Comparison of ENCODE assay signal across 8 mouse cellular contexts in genomic region chr13:25269039-25269438, GRCm38 (mm10). TPM values are rescaled to one million over a fixed set of nuclear protein-coding genes. Genes with fewer than 3 reads are reported as not detected.
DNase-seq lines count a peak whose midpoint lies in the region; ATAC-seq and TF ChIP-seq lines count a peak whose summit lies in the region.

No protein-coding gene starts in this region.

- no peak overlapping the region; the same call in 1 of the 2 replicates for H3K4me2 ChIP-seq in intestine, embryonic 15.5 days (replicated peaks)
- 0 out of 2 replicates have a peak overlapping the region, but pooled peaks have one; percentile 67 for H3K4me2 ChIP-seq in lung, embryonic 15.5 days

- no peak overlapping the region for H3K27ac ChIP-seq in intestine, embryonic 15.5 days
- no peak overlapping the region for H3K27ac ChIP-seq in lung, embryonic 15.5 days

- no peak for TF ChIP-seq POLR2A in brain, embryonic 14.5 days (IDR thresholded peaks at IDR 0.05; ENCODE audit: borderline replicate concordance, extremely low read depth, insufficient read depth, insufficient read length, poor library complexity, severe bottlenecking)

- H3K9ac ChIP-seq in intestine, embryonic 15.5 days = no peak overlapping the region
- no peak overlapping the region for H3K9ac ChIP-seq in lung, embryonic 15.5 days

- 16% methylated on average over 2 of the region's 2 CpGs for WGBS in intestine, embryonic 15.5 days
- WGBS in lung, embryonic 15.5 days = 6% methylated on average over 2 of the region's 2 CpGs

- TF ChIP-seq CTCF in brain, embryonic 14.5 days (IDR thresholded peaks at IDR 0.05; ENCODE audit: borderline replicate concordance, extremely low read depth, insufficient read depth, insufficient read length) = no peak

- peaks cover 5% of the 10 kb centered on the region; the same call in 1 of the 2 replicates for H3K4me1 ChIP-seq in intestine, embryonic 15.5 days (replicated peaks)
- peaks cover 6% of the 10 kb centered on the region for H3K4me1 ChIP-seq in lung, embryonic 15.5 days

- no peaks in the 10 kb centered on the region for H3K27me3 ChIP-seq in intestine, embryonic 15.5 days (replicated peaks)
- no peaks in the 10 kb centered on the region for H3K27me3 ChIP-seq in lung, embryonic 15.5 days

- H3K4me3 ChIP-seq in intestine, embryonic 15.5 days (replicated peaks) = no peak overlapping the region
- no peak overlapping the region for H3K4me3 ChIP-seq in lung, embryonic 15.5 days

- H3K9me3 ChIP-seq in intestine, embryonic 15.5 days = no peaks in the 10 kb centered on the region
- H3K9me3 ChIP-seq in lung, embryonic 15.5 days = no peaks in the 10 kb centered on the region

- intact Hi-C loops in left cerebral cortex, postnatal 10 days (cut with DNase I) = no loop called here

- no peaks in the 10 kb centered on the region for H3K36me3 ChIP-seq in intestine, embryonic 15.5 days
- no peaks in the 10 kb centered on the region for H3K36me3 ChIP-seq in lung, embryonic 15.5 days

- peak; percentile 81 for ATAC-seq in intestine, embryonic 15.5 days
- no peak for ATAC-seq in lung, embryonic 15.5 days (ENCODE audit: borderline replicate concordance, extremely low read depth, low FRiP score, low TSS enrichment)

- peak; percentile 33 to 35 for DNase-seq in left cerebral cortex, postnatal 10 days (ENCODE audit: extremely low spot score in 1 of 2, low spot score in 2 of 2)
- DNase-seq in left cerebral cortex, adult 8-10 months (ENCODE audit: low spot score in 2 of 2) = no peak
- peak; percentile 65 for DNase-seq in brain, embryonic 14.5 days (ENCODE audit: low read depth)
- DNase-seq in fibroblast of lung, adult 2 months (ENCODE audit: low read depth) = peak; percentile 11
- peak; percentile 69 for DNase-seq in ovary, postnatal 36 days (ENCODE audit: low spot score)
- no peak for DNase-seq in right cerebral cortex, postnatal 14 days

RNA-seq across cellular contexts. Expression of gene Nrsn1, which starts 1.3 kb away (rescaled TPM):
- total RNA-seq in left cerebral cortex, postnatal 10 days (2021) = 100 to 1,000 TPM; 210 to 216 TPM
- 100 to 1,000 TPM; 399 to 552 (median 437) TPM for total RNA-seq in left cerebral cortex, adult 8-10 months (2022)
- 21.8 and 31.3 TPM in 2 replicates for polyA plus RNA-seq in brain, embryonic 14.5 days (2012; rRNA removed)
- 4.2 and 4.8 TPM in 2 replicates for polyA plus RNA-seq in intestine, embryonic 15.5 days (2015; fragmentation: Nextera tagmentation; extraction: Ambion mirVana)
- polyA plus RNA-seq in lung, embryonic 15.5 days (2015; fragmentation: Nextera tagmentation; extraction: Ambion mirVana) = 0.81 and 1.2 TPM in 2 replicates

Comparison
In these comparisons a context has a peak if more than half of its experiments do, and no peak if none do; other contexts are left out.
1. DNase-seq: peak in left cerebral cortex, postnatal 10 days (2 of 2), brain, embryonic 14.5 days (single experiment), fibroblast of lung, adult 2 months (single experiment) and ovary, postnatal 36 days (single experiment); none in left cerebral cortex, adult 8-10 months (0 of 2) and right cerebral cortex, postnatal 14 days (single experiment).